Mouse (Mus musculus) erythroblast, embryonic 14.5 days (primary cell): ENCODE data around the gene Myh11. TPM values are rescaled to one million over a fixed set of nuclear protein-coding genes. Genes with fewer than 3 reads are reported as not detected.

Experiments used
- H3K27me3 ChIP-seq: 2 replicates; pipeline ENCODE4 v1.6.1; 2012; ENCODE audit warnings: inconsistent platforms; ENCODE audit not compliant: control insufficient read depth
- H3K36me3 ChIP-seq: 2 replicates; pipeline ENCODE4 v1.6.1; 2012; ENCODE audit warnings: mild to moderate bottlenecking, inconsistent platforms; ENCODE audit not compliant: control insufficient read depth
- H3K4me1 ChIP-seq: 2 replicates; pipeline ENCODE4 v1.6.1; 2012; ENCODE audit warnings: inconsistent platforms; ENCODE audit not compliant: control insufficient read depth
- H3K4me3 ChIP-seq: replicated peaks from 2 replicates; pipeline ENCODE3; 2012; ENCODE audit warnings: moderate library complexity, mild to moderate bottlenecking, inconsistent platforms
- H3K9me3 ChIP-seq: 2 replicates; pipeline ENCODE4 v1.6.1; 2012; ENCODE audit warnings: low read length, inconsistent platforms, mixed read lengths; ENCODE audit not compliant: control insufficient read depth
- GATA1 ChIP-seq: IDR thresholded peaks from 2 replicates; pipeline ENCODE4 v1.6.1; 2012; ENCODE audit warnings: low read length, inconsistent platforms, mixed read lengths
- TAL1 ChIP-seq: IDR thresholded peaks from 3 replicates; pipeline ENCODE4 v1.6.1; 2012; ENCODE audit warnings: low read length, inconsistent platforms, mixed read lengths
- polyA plus RNA-seq: library from polyadenylated mRNA; stranded (reverse); fragments of >175 nt; gene quantifications from 2 replicates; pipeline ENCODE4 v1.2.3, GENCODE M21; 2012

Gene Myh11
- polyA plus RNA-seq, 1 experiment = 0.01 TPM

GRCm38 (mm10) chr16:14292205-14293199 lies 1.3 kb upstream of the Myh11 start:
- TF ChIP-seq GATA1 (no peak), TAL1 (no peak)
- H3K9me3 ChIP-seq = no peaks in the 10 kb centered on the region
- H3K36me3 ChIP-seq = peaks cover 13% of the 10 kb centered on the region
- H3K27me3 ChIP-seq = peaks cover 36% of the 10 kb centered on the region
- no peak overlapping the region for H3K4me3 ChIP-seq
- H3K4me1 ChIP-seq = no peaks in the 10 kb centered on the region

- TF ChIP-seq TAL1 = no peak
- no peak for TF ChIP-seq GATA1
- H3K4me3 ChIP-seq = no peak overlapping the region
- no peaks in the 10 kb centered on the region for H3K4me1 ChIP-seq
- 0 out of 2 replicates have a peak, but pooled peaks cover 4% of the 10 kb centered on the region for H3K27me3 ChIP-seq
- H3K9me3 ChIP-seq = no peaks in the 10 kb centered on the region
- no peaks in the 10 kb centered on the region for H3K36me3 ChIP-seq
Measured at GRCm38 (mm10) chr16:14272374-14272965, 18.7 kb downstream of the Myh11 start.

- Histone ChIP-seq H3K9me3 (no peaks in the 10 kb centered on the region), H3K4me1 (no peaks in the 10 kb centered on the region; the same call in 1 of the 2 replicates), H3K36me3 (no peaks in the 10 kb centered on the region), H3K27me3 (no peaks in the 10 kb centered on the region), H3K4me3 (no peak overlapping the region)
- TF ChIP-seq TAL1 (no peak), GATA1 (no peak)
Measured at GRCm38 (mm10) chr16:14265203-14265920, 25.8 kb downstream of the Myh11 start.

- Histone ChIP-seq H3K9me3 (no peaks in the 10 kb centered on the region), H3K4me3 (no peak overlapping the region)
- TF ChIP-seq GATA1 (no peak), TAL1 (no peak)
Measured at GRCm38 (mm10) chr16:14264504-14264903, 26.7 kb downstream of the Myh11 start.

GRCm38 (mm10) chr16:14263241-14263640 lies 27.9 kb downstream of the Myh11 start:
- Histone ChIP-seq H3K4me1 (no peaks in the 10 kb centered on the region; the same call in 1 of the 2 replicates), H3K36me3 (no peaks in the 10 kb centered on the region), H3K4me3 (no peak overlapping the region), H3K9me3 (no peaks in the 10 kb centered on the region), H3K27me3 (no peaks in the 10 kb centered on the region)
- TF ChIP-seq TAL1 (no peak), GATA1 (no peak)

More at GRCm38 (mm10) chr16:14264504-14264903, 26.7 kb downstream of the Myh11 start:
- H3K4me1 ChIP-seq = no peaks in the 10 kb centered on the region; the same call in 1 of the 2 replicates
- no peaks in the 10 kb centered on the region for H3K36me3 ChIP-seq
- H3K27me3 ChIP-seq = no peaks in the 10 kb centered on the region

GRCm38 (mm10) chr16:14262410-14262809 lies 28.8 kb downstream of the Myh11 start:
- Histone ChIP-seq H3K36me3 (no peaks in the 10 kb centered on the region), H3K27me3 (no peaks in the 10 kb centered on the region), H3K4me1 (no peaks in the 10 kb centered on the region; the same call in 1 of the 2 replicates), H3K9me3 (no peaks in the 10 kb centered on the region), H3K4me3 (no peak overlapping the region)
- TF ChIP-seq TAL1 (no peak), GATA1 (no peak)

GRCm38 (mm10) chr16:14258856-14259255 lies 32.3 kb downstream of the Myh11 start:
- no peak for TF ChIP-seq TAL1
- TF ChIP-seq GATA1 = no peak
- no peaks in the 10 kb centered on the region for H3K27me3 ChIP-seq
- no peaks in the 10 kb centered on the region for H3K9me3 ChIP-seq
- no peaks in the 10 kb centered on the region for H3K36me3 ChIP-seq
- no peaks in the 10 kb centered on the region for H3K4me1 ChIP-seq
- H3K4me3 ChIP-seq = no peak overlapping the region

- TF ChIP-seq TAL1 (no peak), GATA1 (no peak)
Measured at GRCm38 (mm10) chr16:14253586-14253985, 37.6 kb downstream of the Myh11 start.

GRCm38 (mm10) chr16:14252877-14253276 lies 38.3 kb downstream of the Myh11 start:
- Histone ChIP-seq H3K9me3 (no peaks in the 10 kb centered on the region), H3K4me3 (no peak overlapping the region), H3K4me1 (no peaks in the 10 kb centered on the region), H3K27me3 (no peaks in the 10 kb centered on the region), H3K36me3 (no peaks in the 10 kb centered on the region)
- TF ChIP-seq TAL1 (no peak), GATA1 (no peak)

More at GRCm38 (mm10) chr16:14253586-14253985, 37.6 kb downstream of the Myh11 start:
- Histone ChIP-seq H3K9me3 (no peaks in the 10 kb centered on the region), H3K27me3 (no peaks in the 10 kb centered on the region), H3K36me3 (no peaks in the 10 kb centered on the region), H3K4me3 (no peak overlapping the region), H3K4me1 (no peaks in the 10 kb centered on the region)
